ENCODE assay signal across 8 mouse cellular contexts in genomic region chr6:13871625-13871958, GRCm38 (mm10). TPM values are rescaled to one million over a fixed set of nuclear protein-coding genes. Genes with fewer than 3 reads are reported as not detected.
A peak's percentile ranks its signal among the peaks of the same experiment; 100 is the strongest.
DNase-seq lines count a peak whose midpoint lies in the region; ATAC-seq and TF ChIP-seq lines count a peak whose summit lies in the region.

No protein-coding gene starts in this region.

- no peak for TF ChIP-seq RAD21 in MEL (IDR thresholded peaks at IDR 0.05; ENCODE audit: low read depth, low read length)

- no peak for TF ChIP-seq CTCF in MEL (IDR thresholded peaks at IDR 0.05 in 2 of 3, conservative IDR thresholded peaks at IDR 0.05 in 1 of 3; ENCODE audit: control insufficient read depth in 1 of 3, insufficient read depth in 1 of 3, low read depth in 2 of 3, low read length in 3 of 3, poor library complexity in 1 of 3, severe bottlenecking in 1 of 3)

- peak overlapping the region; percentile 66 for H3K4me2 ChIP-seq in heart, embryonic 14.5 days (ENCODE audit: low read length)

- H3K36me3 ChIP-seq in heart, embryonic 14.5 days (ENCODE audit: control insufficient read depth, insufficient read depth, low read length) = peaks cover 12% of the 10 kb centered on the region
- H3K36me3 ChIP-seq in MEL (ENCODE audit: control insufficient read depth in 1 of 2, insufficient read depth in 2 of 2, low read length in 2 of 2) = peaks cover 0 to 11% of the 10 kb centered on the region in 2 experiments; a peak in 2 of 4 replicates
- peaks cover 27% of the 10 kb centered on the region for H3K36me3 ChIP-seq in megakaryocyte, embryonic 14.5 days (replicated peaks; ENCODE audit: low read length)

- no peak; a peak in 1 of 4 replicates for TF ChIP-seq EP300 in MEL (IDR thresholded peaks at IDR 0.05; ENCODE audit: low read depth in 1 of 2, low read length in 2 of 2)

- whole genome bisulfite sequencing in heart, embryonic 14.5 days = 1% methylated on average over 7 of the region's 7 CpGs

- H3K27me3 ChIP-seq in heart, embryonic 14.5 days (ENCODE audit: control insufficient read depth, insufficient read depth, low read length) = no peaks in the 10 kb centered on the region
- no peaks in the 10 kb centered on the region for H3K27me3 ChIP-seq in MEL (ENCODE audit: control insufficient read depth in 1 of 2, insufficient read depth in 2 of 2, low read length in 2 of 2)
- no peaks in the 10 kb centered on the region for H3K27me3 ChIP-seq in megakaryocyte, embryonic 14.5 days (replicated peaks)

- H3K27ac ChIP-seq in heart, embryonic 14.5 days (replicated peaks in 1 of 2; ENCODE audit: control insufficient read depth in 1 of 2, insufficient read depth in 1 of 2, low read depth in 2 of 2, low read length in 2 of 2) = peak overlapping the region; percentile 79; a peak in 3 of 4 replicates
- H3K27ac ChIP-seq in MEL (ENCODE audit: control insufficient read depth, low read depth, low read length) = peak overlapping the region; percentile 92

- peaks cover 4 to 10% of the 10 kb centered on the region in 2 experiments; a peak in 2 of 4 replicates for H3K4me1 ChIP-seq in heart, embryonic 14.5 days (ENCODE audit: control insufficient read depth in 2 of 2, insufficient read depth in 2 of 2, low read length in 2 of 2)
- H3K4me1 ChIP-seq in MEL (ENCODE audit: control insufficient read depth in 1 of 2, insufficient read depth in 2 of 2, low read length in 2 of 2) = peaks cover 0 to 6% of the 10 kb centered on the region in 2 experiments; a peak in 3 of 4 replicates
- peaks cover 19% of the 10 kb centered on the region for H3K4me1 ChIP-seq in megakaryocyte, embryonic 14.5 days

- DNase-seq in heart, postnatal 4 days = no peak
- no peak for DNase-seq in MEL (ENCODE audit: low read depth, low spot score)
- no peak for DNase-seq in ovary, postnatal 36 days (ENCODE audit: low spot score)
- DNase-seq in thymus, postnatal 14 days = no peak
- no peak for DNase-seq in testis, postnatal 10 days (ENCODE audit: low spot score)

- peaks cover 2% of the 10 kb centered on the region; the same call in 1 of the 2 replicates for H3K79me2 ChIP-seq in MEL (ENCODE audit: control insufficient read depth, insufficient read depth, low read length, poor library complexity)

- TF ChIP-seq POLR2A in MEL (IDR thresholded peaks at IDR 0.05; ENCODE audit: control insufficient read depth in 1 of 2, insufficient read depth in 1 of 2, low read depth in 1 of 2, low read length in 2 of 2, poor library complexity in 1 of 2) = 0 out of 4 replicates have a peak, but pooled peaks of 1 of the 2 experiments have one; percentile 16

- H3K4me3 ChIP-seq in heart, embryonic 14.5 days (ENCODE audit: control insufficient read depth in 1 of 2, insufficient read depth in 1 of 2, low read depth in 1 of 2, low read length in 2 of 2) = peak overlapping the region; percentile 53 to 67
- peak overlapping the region; percentile 74 to 90 for H3K4me3 ChIP-seq in MEL (ENCODE audit: control insufficient read depth in 1 of 2, insufficient read depth in 1 of 2, low read depth in 2 of 2, low read length in 2 of 2)
- peak overlapping the region; percentile 93 for H3K4me3 ChIP-seq in megakaryocyte, embryonic 14.5 days (replicated peaks)

- no peaks in the 10 kb centered on the region for H3K9me3 ChIP-seq in heart, embryonic 14.5 days (ENCODE audit: control insufficient read depth, low read length)
- no peaks in the 10 kb centered on the region for H3K9me3 ChIP-seq in MEL (replicated peaks; ENCODE audit: insufficient read depth, low read length)
- H3K9me3 ChIP-seq in megakaryocyte, embryonic 14.5 days = no peaks in the 10 kb centered on the region

- H3K9ac ChIP-seq in heart, embryonic 14.5 days (ENCODE audit: low read length) = peak overlapping the region; percentile 81
- H3K9ac ChIP-seq in MEL (ENCODE audit: control insufficient read depth, low read depth, low read length, poor library complexity, severe bottlenecking) = peak overlapping the region; percentile 81

- ATAC-seq in heart, embryonic 14.5 days (ENCODE audit: insufficient number of reproducible peaks, insufficient read depth, low FRiP score, low read depth) = peak; percentile 58; the same call in 1 of the 2 replicates
- ATAC-seq in hematopoietic stem cell, adult 5-6 weeks (replicated peaks in 1 of 2; ENCODE audit: insufficient read depth in 1 of 2, low FRiP score in 2 of 2, low TSS enrichment in 1 of 2, low read depth in 1 of 2, poor library complexity in 2 of 2, severe bottlenecking in 2 of 2) = peak; percentile 48 to 68

TF ChIP-seq in MEL, 35 proteins besides CTCF, POLR2A, EP300 and RAD21:
- TF ChIP-seq ELF1 (IDR thresholded peaks at IDR 0.05; ENCODE audit: low read depth, low read length) (peak; percentile 2; the same call in 1 of the 2 replicates), SIN3A (IDR thresholded peaks at IDR 0.05; ENCODE audit: low read length) (0 out of 2 replicates have a peak, but pooled peaks have one; percentile 6), SMC3 (IDR thresholded peaks at IDR 0.05; ENCODE audit: low read depth, low read length) (no peak), BHLHE40 (IDR thresholded peaks at IDR 0.05; ENCODE audit: borderline replicate concordance, low read depth, low read length) (no peak), MAX (IDR thresholded peaks at IDR 0.05; ENCODE audit: low read length) (no peak), NELFE (IDR thresholded peaks at IDR 0.05; ENCODE audit: low read depth, low read length) (peak; percentile 43; the same call in 1 of the 2 replicates), MYC (IDR thresholded peaks at IDR 0.05; ENCODE audit: low read depth, low read length) (0 out of 2 replicates have a peak, but pooled peaks have one; percentile 12)

RNA-seq across cellular contexts. Expression of gene 2610001J05Rik, which starts 0.3 kb away (rescaled TPM):
- polyA plus RNA-seq in heart, embryonic 14.5 days (2014; fragmentation: Nextera tagmentation; extraction: Ambion mirVana) = 94.3 and 102 TPM in 2 replicates
- total RNA-seq in heart, postnatal 4 days (2021) = 10 to 100 TPM; 55.4 to 55.7 TPM
- 28.1 and 28.3 TPM in 2 replicates for total RNA-seq in MEL (2012; rRNA removed)
- 10 to 100 TPM in 1 of 2 experiments, not detected in 1; 45.4 TPM for polyA plus RNA-seq in MEL (2012; ENCODE audit: insufficient read depth in 1 of 2, insufficient read length in 2 of 2, low read depth in 1 of 2, low replicate concordance in 2 of 2, missing spikeins in 1 of 2)
- total RNA-seq in hematopoietic stem cell, adult 5-6 weeks (2017) = 66.7 and 80.8 TPM in 2 replicates
- 41.8 TPM in 1 of 2 replicates, not detected in the other for polyA plus RNA-seq in megakaryocyte, embryonic 14.5 days (2012; ENCODE audit: insufficient read depth, low replicate concordance)

RNA-seq across cellular contexts. Expression of gene Gpr85, which starts 31.9 kb away (rescaled TPM):
- polyA plus RNA-seq in heart, embryonic 14.5 days (2014; fragmentation: Nextera tagmentation; extraction: Ambion mirVana) = 5.9 and 6.2 TPM in 2 replicates
- under 1 TPM; 0.45 to 0.63 TPM for total RNA-seq in heart, postnatal 4 days (2021)
- not detected in 2 replicates for total RNA-seq in MEL (2012; rRNA removed)
- not detected for polyA plus RNA-seq in MEL (2012; ENCODE audit: insufficient read depth in 1 of 2, insufficient read length in 2 of 2, low read depth in 1 of 2, low replicate concordance in 2 of 2, missing spikeins in 1 of 2)
- 0.31 and 0.55 TPM in 2 replicates for total RNA-seq in hematopoietic stem cell, adult 5-6 weeks (2017)
- not detected in 2 replicates for polyA plus RNA-seq in megakaryocyte, embryonic 14.5 days (2012; ENCODE audit: insufficient read depth, low replicate concordance)
